Mouse (Mus musculus) testis, adult 2 months (tissue): ENCODE results near the gene Tpi1.

Experiments
- CTCF ChIP-seq: fragments of 200-500 bp; IDR thresholded peaks from 2 replicates; pipeline ENCODE4 v1.5.1; 2012; ENCODE audit warnings: low read depth, mild to moderate bottlenecking, inconsistent platforms, low read length, moderate library complexity; ENCODE audit not compliant: control insufficient read depth, insufficient read depth, insufficient replicate concordance
- POLR2A ChIP-seq: fragments of 200-500 bp; IDR thresholded peaks from 2 replicates; pipeline ENCODE4 v1.6.1; 2012; ENCODE audit warnings: low read depth, mild to moderate bottlenecking, inconsistent platforms, low read length, moderate library complexity; ENCODE audit not compliant: control insufficient read depth

- no peak for TF ChIP-seq CTCF
- no peak for TF ChIP-seq POLR2A
Observed at GRCm38 (mm10) chr6:124768704-124769044, 45.4 kb downstream of the Tpi1 start.
